Mouse (Mus musculus): ENCODE measurements around the gene Cdh1.
"Not testable (repeated sequence)": the region's sequence is repeated elsewhere in the genome, so short reads cannot be mapped to it uniquely, and the experiment has no call there.

Cdh1 gene

GRCm38 (mm10) chr8:106592458-106592857 is 10.7 kb upstream of the Cdh1 start:
- DNase-seq (ENCODE audit: low read depth, low spot score): no peak

- DNase-seq (ENCODE audit: low read depth, low spot score): not testable (repeated sequence)
Observed at GRCm38 (mm10) chr8:106595623-106596022, 7.5 kb upstream of the Cdh1 start.

- DNase-seq (ENCODE audit: low read depth, low spot score): no peak
Observed at GRCm38 (mm10) chr8:106597067-106597466, 6.1 kb upstream of the Cdh1 start.

- no peak for DNase-seq (ENCODE audit: low read depth, low spot score)
Observed at GRCm38 (mm10) chr8:106599265-106599979, 3.7 kb upstream of the Cdh1 start.

- DNase-seq (ENCODE audit: low read depth, low spot score): no peak
Observed at GRCm38 (mm10) chr8:106603933-106604332, 782 bp downstream of the Cdh1 start.

GRCm38 (mm10) chr8:106605657-106606056 is 2.5 kb downstream of the Cdh1 start:
- no peak for DNase-seq (ENCODE audit: low read depth, low spot score)

GRCm38 (mm10) chr8:106606121-106606520 is 3.0 kb downstream of the Cdh1 start:
- no peak for DNase-seq (ENCODE audit: low read depth, low spot score)

- no peak for DNase-seq (ENCODE audit: low read depth, low spot score)
Observed at GRCm38 (mm10) chr8:106606601-106607145, 3.5 kb downstream of the Cdh1 start.

GRCm38 (mm10) chr8:106607783-106608182 is 4.6 kb downstream of the Cdh1 start:
- not testable (repeated sequence) for DNase-seq (ENCODE audit: low read depth, low spot score)

- DNase-seq (ENCODE audit: low read depth, low spot score): no peak
Observed at GRCm38 (mm10) chr8:106608425-106608824, 5.3 kb downstream of the Cdh1 start.

GRCm38 (mm10) chr8:106609076-106609903 is 6.1 kb downstream of the Cdh1 start:
- DNase-seq (ENCODE audit: low read depth, low spot score): no peak

- no peak for DNase-seq (ENCODE audit: low read depth, low spot score)
Observed at GRCm38 (mm10) chr8:106610958-106611640, 7.9 kb downstream of the Cdh1 start.

GRCm38 (mm10) chr8:106612047-106612446 is 8.9 kb downstream of the Cdh1 start:
- DNase-seq (ENCODE audit: low read depth, low spot score): no peak

- DNase-seq (ENCODE audit: low read depth, low spot score): no peak
Observed at GRCm38 (mm10) chr8:106614704-106615103, 11.6 kb downstream of the Cdh1 start.

GRCm38 (mm10) chr8:106615661-106616299 is 12.6 kb downstream of the Cdh1 start:
- no peak for DNase-seq (ENCODE audit: low read depth, low spot score)

- no peak for DNase-seq (ENCODE audit: low read depth, low spot score)
Observed at GRCm38 (mm10) chr8:106616679-106617078, 13.5 kb downstream of the Cdh1 start.

- no peak for DNase-seq (ENCODE audit: low read depth, low spot score)
Observed at GRCm38 (mm10) chr8:106617196-106617595, 14.0 kb downstream of the Cdh1 start.

GRCm38 (mm10) chr8:106617865-106618264 is 14.7 kb downstream of the Cdh1 start:
- DNase-seq (ENCODE audit: low read depth, low spot score): no peak

GRCm38 (mm10) chr8:106618324-106618723 is 15.2 kb downstream of the Cdh1 start:
- DNase-seq (ENCODE audit: low read depth, low spot score): no peak

- DNase-seq (ENCODE audit: low read depth, low spot score): peak; percentile 17
Observed at GRCm38 (mm10) chr8:106619549-106620245, 16.5 kb downstream of the Cdh1 start.

GRCm38 (mm10) chr8:106620488-106620887 is 17.3 kb downstream of the Cdh1 start:
- no peak for DNase-seq (ENCODE audit: low read depth, low spot score)

Data from retina, postnatal 7 days (tissue).